Mouse (Mus musculus) left cerebral cortex, adult 8-10 months (tissue): ENCODE data around the gene Gm12216. TPM values are rescaled to one million over a fixed set of nuclear protein-coding genes. Genes with fewer than 3 reads are reported as not detected.

Source experiments
- DNase-seq, 2 experiments: peaks; one replicate each; pipeline ENCODE4 v3.0.0; 2022; ENCODE audit warnings: low spot score in 2 of 2
- microRNA-seq, 2 experiments: library from miRNA; unstranded; fragments of <30 nt; microRNA quantifications; one replicate each; pipeline ENCODE4 v1.2.0; 2022
- total RNA-seq, 4 experiments: library from RNA; stranded (reverse); gene quantifications; 2 replicates each; pipeline ENCODE4 v1.2.4; 2022

Gm12216 gene
- total RNA-seq, 4 experiments from 2014 or later = 1.6 to 6.3 (median 3.3) TPM

DNA sequence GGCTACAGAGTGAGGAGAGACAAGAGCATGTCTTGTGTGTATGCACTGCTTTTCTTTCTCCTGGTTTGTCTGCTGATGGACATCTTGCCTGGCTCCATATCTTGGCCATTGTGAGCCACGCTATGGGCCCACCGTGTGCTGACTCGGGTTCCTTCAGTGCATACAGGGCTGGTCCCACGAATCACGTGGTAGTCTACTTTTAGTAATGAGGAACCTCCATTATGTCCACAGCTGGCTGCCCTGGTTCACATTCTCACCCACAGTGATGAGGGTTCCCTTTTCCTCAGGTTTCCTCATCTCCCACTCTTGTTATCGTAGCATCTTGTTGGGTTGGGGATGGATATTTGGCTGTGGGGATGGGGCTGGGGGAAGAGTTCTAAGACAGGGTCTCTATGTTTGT lies 110.4 kb downstream of the Gm12216 start:
- DNase-seq = no peak

DNA sequence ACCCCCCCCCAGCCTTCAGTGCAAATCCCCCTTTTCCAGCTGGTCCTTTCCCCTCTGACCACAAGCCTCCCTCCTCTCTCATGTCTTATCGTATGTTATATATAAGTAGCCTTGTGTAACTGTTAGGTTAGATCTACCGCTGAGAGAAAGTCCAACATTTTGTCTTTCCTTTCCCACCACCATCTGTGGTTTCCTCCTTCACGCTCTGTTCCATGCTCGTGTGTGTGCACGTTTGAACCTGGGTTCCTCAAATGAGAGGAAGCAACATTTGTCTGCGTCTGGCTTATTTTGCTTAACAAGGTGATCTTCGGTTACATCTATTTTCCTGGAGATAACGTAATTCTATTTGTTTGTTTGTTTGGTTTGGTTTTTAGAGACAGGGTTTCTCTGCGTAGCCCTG lies 111.1 kb downstream of the Gm12216 start:
- DNase-seq = no peak

DNA sequence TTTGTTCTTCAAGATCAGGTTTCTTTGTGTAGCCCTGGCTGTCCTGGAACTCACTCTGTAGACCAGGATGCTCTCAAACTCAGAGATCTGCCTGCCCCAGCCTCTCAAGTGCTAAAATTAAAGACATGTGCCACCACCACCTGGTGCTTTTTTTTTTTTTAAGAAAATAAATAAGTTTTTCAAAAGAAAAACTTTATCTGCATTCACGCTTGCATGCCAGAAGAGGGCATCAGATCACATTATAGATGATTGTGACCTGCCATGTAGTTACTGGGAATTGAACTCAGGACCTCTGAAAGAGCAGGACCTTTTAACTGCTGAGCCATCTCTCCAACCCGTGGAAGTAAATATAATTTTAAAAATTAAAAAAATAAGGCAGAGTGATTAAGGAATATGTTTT lies 113.8 kb downstream of the Gm12216 start:
- DNase-seq = no peak

DNA sequence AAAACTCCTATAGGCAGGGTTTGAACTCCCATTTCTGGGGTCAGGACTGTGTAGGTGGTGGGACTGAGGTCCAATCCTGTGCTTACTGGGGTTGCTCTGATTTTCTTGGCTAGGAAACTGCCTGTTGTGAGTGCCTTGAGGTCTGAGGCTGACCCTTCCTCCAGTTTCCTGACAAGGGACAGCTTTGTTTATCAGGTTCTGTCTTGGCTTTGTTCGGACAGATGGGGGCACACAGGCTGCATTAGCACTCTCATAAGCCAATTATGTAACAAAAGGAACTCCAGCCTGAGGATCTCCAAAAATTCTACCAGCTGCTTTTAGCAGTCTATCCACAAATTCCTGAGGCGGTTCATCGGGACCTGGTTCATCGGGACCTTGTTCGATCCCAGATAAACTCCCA lies 116.7 kb downstream of the Gm12216 start:
- no peak for DNase-seq

DNA sequence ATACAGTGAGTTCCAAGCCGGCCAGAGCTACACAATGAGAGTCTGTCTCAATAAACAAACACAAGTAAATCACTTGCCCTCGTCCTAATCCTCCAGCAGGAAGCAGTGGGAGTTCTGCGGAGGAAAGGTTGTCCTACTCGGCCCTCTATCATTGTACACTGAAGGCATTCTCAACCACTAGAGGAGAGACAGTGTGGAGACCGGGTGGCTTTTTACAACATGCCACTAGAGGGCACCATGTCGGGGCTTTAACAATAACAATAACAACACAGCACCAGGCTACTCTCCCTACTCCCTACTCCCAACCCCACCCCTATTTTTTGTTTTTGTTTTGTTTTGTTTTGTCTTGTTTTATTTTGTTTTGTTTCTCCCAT lies 121.5 kb downstream of the Gm12216 start:
- DNase-seq = peak in 1 of 2 experiments; percentile 40

DNA sequence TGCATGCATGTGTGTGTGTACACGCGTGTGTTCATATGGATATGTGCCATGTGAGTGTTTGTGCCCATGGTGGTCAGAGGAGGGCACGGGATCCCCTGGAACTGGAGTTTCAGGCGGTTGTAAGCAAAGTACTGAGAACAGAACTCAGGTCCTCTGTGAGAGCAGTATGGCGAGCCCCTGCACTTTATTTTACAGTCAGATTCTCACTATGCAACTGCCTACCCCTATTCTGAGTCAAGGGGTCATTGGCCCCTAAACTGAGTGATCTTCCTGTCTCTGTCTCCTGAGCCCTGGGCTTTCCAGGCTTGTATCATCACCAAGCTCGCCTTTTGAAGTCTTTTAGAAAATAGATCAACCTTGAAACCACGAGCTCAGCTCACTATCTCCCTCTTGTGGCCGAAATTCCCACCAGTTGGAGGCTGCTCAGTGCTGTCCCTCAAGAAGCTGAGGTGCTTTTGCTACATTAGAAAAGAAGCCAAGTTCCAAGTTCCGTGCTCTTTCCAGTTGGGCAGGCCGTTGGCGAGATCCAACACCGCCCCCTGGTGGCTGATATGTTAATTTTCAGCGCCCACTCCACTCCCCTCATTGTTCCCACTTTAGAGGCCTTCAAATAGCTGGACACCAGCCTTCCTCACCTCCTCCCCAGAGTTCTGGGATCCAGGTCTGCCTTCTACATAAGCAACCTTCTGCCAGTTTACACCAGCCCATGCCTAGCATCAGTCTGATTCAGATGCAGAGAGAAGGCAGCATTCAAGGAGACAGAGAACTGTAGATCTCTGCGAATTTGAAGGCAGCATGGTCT lies 122.1 kb downstream of the Gm12216 start:
- DNase-seq = peak; percentile 20 to 67

DNA sequence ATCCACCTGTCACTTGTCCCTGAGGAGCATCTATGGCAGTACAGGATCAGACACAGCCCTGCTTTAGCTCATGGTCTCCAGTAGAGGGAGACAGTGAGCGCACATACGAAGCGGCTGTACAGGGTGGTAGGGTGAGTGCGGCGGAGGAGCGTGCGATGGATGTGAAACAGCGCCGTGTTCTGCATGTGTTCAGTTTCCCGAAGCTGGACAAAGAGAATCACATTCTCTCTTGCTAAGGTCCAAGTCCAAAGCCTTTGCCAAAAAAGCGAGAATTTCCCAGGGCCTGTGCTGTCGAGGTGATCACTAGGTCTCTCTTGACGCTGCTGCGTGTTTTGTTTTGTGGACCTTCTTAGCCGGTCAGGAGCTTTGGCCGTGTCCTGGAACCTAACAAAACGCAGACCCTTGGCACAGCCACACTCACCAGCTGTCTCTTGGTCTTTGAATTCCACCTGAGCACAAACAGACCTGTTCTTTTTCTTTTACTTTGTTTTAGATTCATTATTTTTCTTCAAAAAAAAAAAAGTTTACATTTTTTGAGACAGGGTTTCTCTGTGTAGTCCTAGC lies 123.3 kb downstream of the Gm12216 start:
- DNase-seq = peak; percentile 20 to 30

DNA sequence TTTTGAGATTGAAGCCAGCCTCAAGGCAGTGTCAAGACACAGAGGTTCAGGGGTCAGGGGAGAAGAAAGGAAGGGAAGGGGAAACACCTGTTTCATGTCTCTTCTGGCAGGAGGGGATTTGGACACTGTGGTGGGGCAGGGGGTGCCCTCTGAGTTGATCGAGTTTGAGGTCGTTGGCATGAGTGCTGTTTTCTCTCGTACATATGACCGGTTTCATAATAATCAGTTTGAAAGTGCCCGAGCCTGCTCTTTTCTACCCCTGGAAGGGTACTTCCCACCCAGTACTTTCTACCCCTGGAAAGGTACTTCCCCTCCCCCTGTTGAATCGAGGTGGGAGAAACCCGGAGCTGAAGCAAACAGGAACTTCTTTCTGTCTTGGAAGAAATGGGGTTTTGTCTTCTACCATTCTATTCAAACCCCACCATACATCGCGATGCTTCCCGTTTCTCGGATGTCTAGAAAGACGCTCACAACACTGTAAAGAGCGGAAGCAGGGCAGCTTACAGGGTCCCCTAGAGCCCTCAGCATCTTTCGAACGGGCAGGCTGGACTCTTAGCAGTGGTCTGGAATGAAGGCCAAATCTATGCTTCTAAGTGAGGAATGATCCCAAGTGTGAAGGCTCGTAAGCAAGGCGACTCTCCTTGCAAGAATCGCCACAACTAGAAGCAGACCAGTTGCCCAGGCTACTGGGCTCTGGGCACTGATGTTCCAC lies 123.9 kb downstream of the Gm12216 start:
- no peak for DNase-seq

DNA sequence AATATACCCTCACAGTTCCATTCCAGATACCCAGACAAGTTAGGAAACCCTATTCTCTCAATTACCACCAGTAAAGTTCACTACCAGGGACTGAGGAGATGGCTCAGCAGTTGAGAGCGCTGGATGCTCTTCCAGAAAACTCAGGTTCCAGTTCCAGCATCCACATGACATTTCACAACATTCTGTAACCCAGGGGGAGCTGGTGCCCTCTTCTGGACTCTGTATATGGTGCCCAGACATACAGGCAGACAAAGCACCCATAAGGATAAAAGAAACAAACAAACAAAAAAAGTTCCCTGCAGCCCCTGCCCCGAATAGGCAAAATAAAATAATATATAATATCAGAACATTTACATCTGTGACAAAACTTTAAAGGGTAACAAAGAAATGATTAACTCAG lies 124.6 kb downstream of the Gm12216 start:
- DNase-seq = no peak

DNA sequence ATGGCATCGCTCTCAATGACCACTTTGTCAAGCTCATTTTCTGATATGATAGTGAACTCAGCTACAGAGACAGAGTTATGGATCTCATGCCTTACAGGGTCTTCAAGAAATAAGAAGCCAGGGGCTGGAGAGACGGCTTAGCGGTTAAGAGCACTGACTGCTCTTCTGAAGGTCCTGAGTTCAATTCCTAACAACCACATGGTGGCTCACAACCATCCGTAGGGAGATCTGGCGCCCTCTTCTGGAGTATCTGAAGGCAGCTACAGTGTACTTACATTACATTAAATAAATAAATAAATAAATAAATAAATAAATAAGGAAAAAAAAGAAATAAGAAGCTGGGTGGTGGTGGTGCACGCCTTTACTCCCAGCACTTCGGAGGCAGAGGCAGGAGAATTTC lies 125.2 kb downstream of the Gm12216 start:
- DNase-seq = no peak

Small RNAs within 50 kb of the gene (microRNA-seq; reads per million reads assigned to microRNA genes)
- 0 to 0.63 reads per million in 2 experiments for gene Mir7671

Other genes starting within 250 kb of the Gm12216 start
- under 1 TPM in 1 of 4 experiments, not detected in 3; 0.67 TPM for gene Il4, start 240.6 kb downstream of the Gm12216 start, total RNA-seq
- not detected for gene Il13, start 224.6 kb downstream of the Gm12216 start, total RNA-seq
- gene Rad50, start 151.9 kb downstream of the Gm12216 start, total RNA-seq = 10 to 100 TPM in 3 of 4 experiments, 1 to 10 TPM in 1; 9.9 to 12.1 (median 11.8) TPM
- not detected for gene Il5, start 138.5 kb downstream of the Gm12216 start, total RNA-seq
- 10 to 100 TPM in 2 of 4 experiments, 1 to 10 TPM in 2; 6.8 to 10.8 (median 9.4) TPM for gene Irf1, start 89.2 kb downstream of the Gm12216 start, total RNA-seq
- 1 to 10 TPM in 1 of 4 experiments, under 1 TPM in 2, not detected in 1; 0.42 to 2.4 (median 0.64) TPM for gene Gm17334, start 86.1 kb downstream of the Gm12216 start, total RNA-seq
- gene Slc22a5, start 32.4 kb upstream of the Gm12216 start, total RNA-seq = 10 to 100 TPM in 2 of 4 experiments, 1 to 10 TPM in 2; 8.9 to 14.0 (median 9.9) TPM
- gene Slc22a21, start 121.1 kb upstream of the Gm12216 start, total RNA-seq = 1 to 10 TPM; 1.7 to 3.0 (median 1.7) TPM
- 1 to 10 TPM; 5.4 to 8.6 (median 6.9) TPM for gene Slc22a4, start 168.8 kb upstream of the Gm12216 start, total RNA-seq
- gene Pdlim4, start 209.8 kb upstream of the Gm12216 start, total RNA-seq = 10 to 100 TPM; 13.9 to 20.5 (median 15.7) TPM
- gene P4ha2, start 240.8 kb upstream of the Gm12216 start, total RNA-seq = 10 to 100 TPM; 18.1 to 22.4 (median 20.0) TPM